Comparison of ENCODE assay signal across 8 mouse cellular contexts in the genomic region with DNA sequence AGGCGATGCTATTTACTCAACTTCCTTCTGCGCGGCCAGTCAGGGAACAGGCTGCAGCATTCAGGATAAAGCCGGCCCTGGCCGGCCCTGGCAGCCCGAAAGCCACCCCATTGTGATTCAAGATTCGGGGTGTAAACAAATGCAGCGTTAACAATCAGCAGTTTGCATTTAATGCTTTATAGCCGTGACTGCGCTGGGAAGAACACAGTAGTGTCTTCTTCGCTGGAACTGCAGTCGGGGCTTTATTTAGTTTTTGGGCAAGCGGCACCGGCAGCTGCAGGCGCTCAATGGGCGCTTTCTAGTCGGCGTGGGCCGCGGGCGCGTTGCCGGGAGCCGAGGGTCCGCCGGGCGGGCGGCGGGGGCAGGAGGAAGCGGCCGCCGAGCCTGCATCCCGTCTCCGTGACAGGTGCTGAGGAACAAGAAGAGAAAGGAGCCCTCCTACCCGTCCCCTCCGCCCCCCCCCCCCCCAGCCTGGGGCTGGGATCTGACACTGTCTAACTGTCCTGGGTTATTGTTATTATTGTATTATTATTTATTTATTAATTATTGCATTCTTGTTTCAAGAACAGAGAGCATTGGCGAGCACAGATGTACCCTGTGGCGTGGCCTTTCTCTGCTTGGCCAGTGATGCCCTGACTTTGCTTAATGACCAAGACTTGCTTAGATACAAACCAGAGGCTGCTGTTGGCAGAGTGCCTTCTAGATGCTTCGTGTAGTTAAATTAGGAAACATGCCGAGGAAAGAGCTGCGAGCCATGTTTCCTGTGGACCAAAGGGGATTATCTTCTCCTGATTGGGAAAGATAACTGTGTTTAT. TPM values are rescaled to one million over a fixed set of nuclear protein-coding genes. Genes with fewer than 3 reads are reported as not detected.
DNase-seq lines count a peak whose midpoint lies in the region; ATAC-seq and TF ChIP-seq lines count a peak whose summit lies in the region.

No protein-coding gene starts in this region.

- peak overlapping the region; percentile 44 for H3K4me3 ChIP-seq in hindbrain, embryonic 13.5 days
- H3K4me3 ChIP-seq in lung, embryonic 15.5 days: peak overlapping the region; percentile 44
- peak overlapping the region; percentile 40 for H3K4me3 ChIP-seq in olfactory bulb, adult 2 months (ENCODE audit: insufficient read depth, low read depth, low read length)

- no peaks in the 10 kb centered on the region for H3K36me3 ChIP-seq in hindbrain, embryonic 13.5 days
- no peaks in the 10 kb centered on the region for H3K36me3 ChIP-seq in lung, embryonic 15.5 days

- peak overlapping the region; percentile 79 for H3K27ac ChIP-seq in hindbrain, embryonic 13.5 days
- peak overlapping the region; percentile 63 for H3K27ac ChIP-seq in lung, embryonic 15.5 days
- H3K27ac ChIP-seq in olfactory bulb, adult 2 months (ENCODE audit: insufficient read depth, low read depth, low read length): peak overlapping the region; percentile 42; the same call in 1 of the 2 replicates

- peaks cover 20% of the 10 kb centered on the region for H3K4me1 ChIP-seq in hindbrain, embryonic 13.5 days (replicated peaks)
- H3K4me1 ChIP-seq in lung, embryonic 15.5 days: peaks cover 16% of the 10 kb centered on the region
- peaks cover 5% of the 10 kb centered on the region for H3K4me1 ChIP-seq in olfactory bulb, adult 2 months (ENCODE audit: control insufficient read depth, insufficient read depth, low read length)

- no peak for TF ChIP-seq CTCF in olfactory bulb, adult 2 months (IDR thresholded peaks at IDR 0.05; ENCODE audit: insufficient read depth, low read depth, low read length)

- WGBS in hindbrain, embryonic 13.5 days: 1% methylated on average over 41 of the region's 41 CpGs
- 2% methylated on average over 41 of the region's 41 CpGs for WGBS in lung, embryonic 15.5 days
- 3% methylated on average over 41 of the region's 41 CpGs for WGBS in olfactory bulb, adult 2 months

- ATAC-seq in hindbrain, embryonic 13.5 days (ENCODE audit: low FRiP score): peak; percentile 94
- peak; percentile 80 for ATAC-seq in lung, embryonic 15.5 days (ENCODE audit: borderline replicate concordance, extremely low read depth, low FRiP score, low TSS enrichment)

- DNase-seq in R1 (ENCODE audit: low read depth, low spot score): peak; percentile 90
- peak; percentile 55 to 71 for DNase-seq in cerebellum, postnatal 25 days
- peak; percentile 70 for DNase-seq in frontal cortex, postnatal 36 days (ENCODE audit: low spot score in 2 of 2)
- DNase-seq in layer of hippocampus, postnatal 10 days (ENCODE audit: low spot score in 2 of 2): peak; percentile 73 to 82
- peak; percentile 59 to 61 for DNase-seq in thymus, postnatal 36 days

- H3K27me3 ChIP-seq in hindbrain, embryonic 13.5 days: 0 out of 2 replicates have a peak, but pooled peaks cover 3% of the 10 kb centered on the region
- H3K27me3 ChIP-seq in lung, embryonic 15.5 days: no peaks in the 10 kb centered on the region; the same call in 1 of the 2 replicates

- peak overlapping the region; percentile 67 for H3K4me2 ChIP-seq in hindbrain, embryonic 13.5 days
- peak overlapping the region; percentile 78 for H3K4me2 ChIP-seq in lung, embryonic 15.5 days

- no peak for TF ChIP-seq POLR2A in olfactory bulb, adult 2 months (IDR thresholded peaks at IDR 0.05; ENCODE audit: insufficient read depth, low read depth, low read length)

- H3K9me3 ChIP-seq in hindbrain, embryonic 13.5 days: no peaks in the 10 kb centered on the region
- H3K9me3 ChIP-seq in lung, embryonic 15.5 days: no peaks in the 10 kb centered on the region

- H3K9ac ChIP-seq in hindbrain, embryonic 13.5 days: peak overlapping the region; percentile 78
- H3K9ac ChIP-seq in lung, embryonic 15.5 days: peak overlapping the region; percentile 51

RNA-seq across cellular contexts. Expression of gene Pik3r1, which starts 33.6 kb away (rescaled TPM):
- 46.8 and 46.9 TPM in 2 replicates for polyA plus RNA-seq in hindbrain, embryonic 13.5 days (2015; fragmentation: Nextera tagmentation; extraction: Ambion mirVana)
- 100 to 1,000 TPM; 109 to 112 TPM for total RNA-seq in layer of hippocampus, postnatal 10 days (2021)
- polyA plus RNA-seq in lung, embryonic 15.5 days (2015; fragmentation: Nextera tagmentation; extraction: Ambion mirVana): 22.8 and 28.6 TPM in 2 replicates
- 139 TPM in 1 of 2 replicates, not detected in the other for polyA plus RNA-seq in olfactory bulb, adult 2 months (2012; ENCODE audit: insufficient read depth, insufficient read length, low replicate concordance, missing spikeins)

Comparison
In these comparisons a context has a peak if more than half of its experiments do, and no peak if none do; other contexts are left out.
1. Peak in every context shown above with its lines: DNase-seq, ATAC-seq, H3K4me3 ChIP-seq and H3K27ac ChIP-seq.